Mouse (Mus musculus) brain, embryonic 14.5 days (tissue): Measurements from ENCODE around the gene Scrg1. TPM values are rescaled to one million over a fixed set of nuclear protein-coding genes. Genes with fewer than 3 reads are reported as not detected.

Source experiments
- DNase-seq: peaks from one replicate; pipeline ENCODE4 v3.0.0-alpha.2; 2011; ENCODE audit warnings: low read depth
- CTCF ChIP-seq: fragments of 200-500 bp; IDR thresholded peaks from 2 replicates; pipeline ENCODE4 v1.5.1; 2012; ENCODE audit warnings: inconsistent platforms, mild to moderate bottlenecking, moderate library complexity, borderline replicate concordance; ENCODE audit not compliant: insufficient read depth, insufficient read length; ENCODE audit errors: extremely low read depth
- POLR2A ChIP-seq: fragments of 200-500 bp; IDR thresholded peaks from 2 replicates; pipeline ENCODE4 v1.6.1; 2012; ENCODE audit warnings: mild to moderate bottlenecking, inconsistent platforms, borderline replicate concordance; ENCODE audit not compliant: poor library complexity, insufficient read depth, insufficient read length, severe bottlenecking; ENCODE audit errors: extremely low read depth
- polyA plus RNA-seq: library from polyadenylated mRNA; depleted of rRNA; stranded (reverse); fragments of >200 nt; gene quantifications from 2 replicates; pipeline ENCODE4 v1.2.3, GENCODE M21; 2012; rRNA removed

The Scrg1 gene
- polyA plus RNA-seq, 1 experiment = 5.7 TPM

- TF ChIP-seq POLR2A (no peak), CTCF (no peak)
- no peak for DNase-seq
These were observed 64.6 kb downstream of the Scrg1 start for GRCm38 (mm10) chr8:57520186-57520786.

Other genes with a start within 250 kb of the Scrg1 start
- 0.07 and 0.29 TPM in 2 replicates for gene Hand2, start 134.9 kb upstream of the Scrg1 start, polyA plus RNA-seq
- 39.6 and 61.3 TPM in 2 replicates for gene Sap30, start 31.9 kb downstream of the Scrg1 start, polyA plus RNA-seq
- 70.5 and 87.7 TPM in 2 replicates for gene Hmgb2, start 56.0 kb downstream of the Scrg1 start, polyA plus RNA-seq
- 7.0 and 8.2 TPM in 2 replicates for gene Galnt7, start 197.1 kb downstream of the Scrg1 start, polyA plus RNA-seq